Mouse (Mus musculus): ENCODE data around the gene Pkdrej.

Pkdrej gene

DNA sequence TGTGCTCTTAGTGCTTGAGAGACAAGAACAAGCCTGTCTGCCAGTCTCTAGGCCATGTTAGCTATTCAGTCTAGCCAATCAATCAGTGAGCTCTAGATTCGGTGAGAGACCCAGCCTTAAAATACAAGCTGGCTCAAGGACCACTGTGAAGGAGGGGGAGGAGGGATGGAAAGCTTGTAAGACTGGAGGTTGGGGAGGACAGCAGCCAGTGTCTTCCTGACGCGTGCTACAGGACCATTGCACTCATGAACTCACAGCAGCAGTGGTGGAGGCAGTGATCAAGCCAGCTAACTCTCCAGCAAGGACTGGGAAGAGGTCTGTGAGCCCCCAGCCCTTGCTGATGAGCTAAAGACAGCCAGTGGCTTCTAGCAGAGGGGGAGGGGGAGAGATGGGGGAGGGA lies 56.5 kb downstream of the Pkdrej start:
- DNase-seq = no peak
